16 mouse cellular contexts compared by ENCODE assay signal in the genomic region with DNA sequence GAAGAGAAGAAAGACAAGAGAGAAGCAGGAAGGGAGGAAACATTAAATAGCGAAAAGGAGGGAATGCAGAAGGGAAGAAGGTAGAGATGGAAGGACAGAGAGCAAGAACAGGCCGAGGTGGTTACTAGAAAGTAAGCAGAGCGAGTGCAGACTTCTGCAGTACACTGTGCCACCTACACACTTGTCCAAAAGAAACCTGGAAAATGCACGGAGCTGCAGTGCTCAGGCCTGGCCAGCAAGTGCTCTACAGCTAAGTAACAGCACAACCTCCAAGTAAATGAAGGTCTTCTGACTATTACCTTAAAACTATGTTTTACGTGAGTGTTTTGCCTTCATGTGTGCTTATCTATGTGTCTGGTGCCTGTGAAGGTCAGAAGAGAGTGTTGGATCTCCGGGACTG.
A peak's percentile ranks its signal among the peaks of the same experiment; 100 is the strongest.
DNase-seq lines count a peak whose midpoint lies in the region; ATAC-seq and TF ChIP-seq lines count a peak whose summit lies in the region.
"Had no signal": no experiment of that assay in that cellular context is flagged by ENCODE, and none has a peak within 500 bp of the region (broad histone marks: within the 10 kb centered on the region; RNA-seq: fewer than 3 reads in every experiment).

No protein-coding gene starts in this region.

- ATAC-seq in frontal cortex, adult (ENCODE audit: low TSS enrichment): peak; percentile 63
- no peak for ATAC-seq in midbrain, embryonic 16.5 days
- no peak for ATAC-seq in cerebellum, adult (ENCODE audit: insufficient number of reproducible peaks, low FRiP score, low TSS enrichment)

- 0 out of 2 replicates have a peak overlapping the region, but pooled peaks have one; percentile 10 for H3K9ac ChIP-seq in midbrain, embryonic 16.5 days (ENCODE audit: low read depth, low read length)

- DNase-seq in frontal cortex, postnatal 25 days (ENCODE audit: low spot score in 2 of 2): no peak
- DNase-seq in left cerebral cortex, adult 2 months (ENCODE audit: extremely low spot score in 1 of 2, low spot score in 2 of 2): no peak
- no peak for DNase-seq in left cerebral cortex, postnatal 10 days (ENCODE audit: extremely low spot score in 1 of 2, low spot score in 2 of 2)
- peak; percentile 15 for DNase-seq in right cerebral cortex, adult 18-20 months
- DNase-seq in right cerebral cortex, adult 2 months (ENCODE audit: low spot score in 2 of 2): no peak
- DNase-seq: adrenal gland, postnatal 14 days; cerebellum, postnatal 10 days; gastrocnemius, postnatal 25 days; heart, postnatal 4 days; kidney, adult 8-10 months; lung, adult 2 months; right cerebral cortex, postnatal 4 days had no signal

- H3K4me2 ChIP-seq in midbrain, embryonic 16.5 days (ENCODE audit: low read length): peak overlapping the region; percentile 28; the same call in 1 of the 2 replicates
- H3K4me2 ChIP-seq: heart, embryonic 11.5 days had no signal

- intact Hi-C loops in left cerebral cortex, adult 2 months (cut with DNase I): loop anchor here (10.0 kb wide), 1 partner anchor 214 kb away; no protein-coding TSS in a partner anchor
- intact Hi-C loops in left cerebral cortex, postnatal 10 days (cut with DNase I): loop anchor here (10.0 kb wide), 1 partner anchor 384 kb away; no protein-coding TSS in a partner anchor

- peak; percentile 12 for TF ChIP-seq CTCF in left cerebral cortex, adult 2 months (IDR thresholded peaks at IDR 0.05)

- no peaks in the 10 kb centered on the region for H3K27me3 ChIP-seq in midbrain, embryonic 16.5 days (ENCODE audit: control insufficient read depth, insufficient read depth, low read depth, low read length)

- WGBS in midbrain, embryonic 16.5 days: 89% methylated on average over 6 of the region's 6 CpGs

- H3K4me3 ChIP-seq in left cerebral cortex, adult 2 months: no peak overlapping the region
- no peak overlapping the region for H3K4me3 ChIP-seq in midbrain, embryonic 16.5 days (ENCODE audit: low read depth, low read length)

- H3K4me1 ChIP-seq in midbrain, embryonic 16.5 days (ENCODE audit: control insufficient read depth, insufficient read depth, low read length): peaks cover 19% of the 10 kb centered on the region

- peaks cover 5% of the 10 kb centered on the region; the same call in 1 of the 2 replicates for H3K36me3 ChIP-seq in midbrain, embryonic 16.5 days (ENCODE audit: control insufficient read depth, insufficient read depth, low read length)

- H3K27ac ChIP-seq in left cerebral cortex, adult 2 months: no peak overlapping the region
- H3K27ac ChIP-seq in midbrain, embryonic 16.5 days (ENCODE audit: low read length): no peak overlapping the region

- no peaks in the 10 kb centered on the region for H3K9me3 ChIP-seq in midbrain, embryonic 16.5 days (replicated peaks; ENCODE audit: control insufficient read depth, low read length, poor library complexity, severe bottlenecking)
